Mouse (Mus musculus): ENCODE measurements around the gene Bnc2. TPM values are rescaled to one million over a fixed set of nuclear protein-coding genes. Genes with fewer than 3 reads are reported as not detected.

Gene Bnc2
- polyA plus RNA-seq, 1 experiment from 2014 or later: 4.4 TPM

DNA sequence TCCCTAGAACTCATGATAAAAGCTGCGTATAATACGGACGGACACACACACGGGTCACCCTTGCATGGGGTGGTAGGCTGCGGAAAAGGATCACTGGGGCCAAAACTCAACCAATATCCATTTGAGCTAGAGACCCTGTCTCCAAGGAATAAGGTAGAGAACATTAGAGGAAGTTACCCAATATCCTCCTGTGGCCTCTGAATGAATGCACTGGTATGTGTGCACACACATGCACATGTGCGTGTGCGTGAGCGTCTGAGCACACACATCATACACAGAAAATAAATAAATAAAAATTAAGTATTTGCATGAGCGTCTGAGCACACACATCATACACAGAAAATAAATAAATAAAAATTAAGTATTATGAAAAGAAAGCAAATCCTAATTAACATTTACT, 241.8 kb downstream of the Bnc2 start:
- Histone ChIP-seq H3K4me2 (ENCODE audit: low read length) (no peak overlapping the region), H3K4me1 (replicated peaks; ENCODE audit: insufficient read depth, low read length) (no peaks in the 10 kb centered on the region), H3K27me3 (ENCODE audit: insufficient read depth, low read length) (no peaks in the 10 kb centered on the region), H3K9ac (ENCODE audit: low read depth, low read length) (no peak overlapping the region), H3K4me3 (replicated peaks; ENCODE audit: low read depth, low read length) (no peak overlapping the region), H3K27ac (no peak overlapping the region), H3K36me3 (ENCODE audit: insufficient read depth, low read length) (no peaks in the 10 kb centered on the region), H3K9me3 (replicated peaks; ENCODE audit: low read length) (no peaks in the 10 kb centered on the region)
- WGBS: 95% methylated on average over 9 of the region's 9 CpGs
- no peak for TF ChIP-seq CTCF (IDR thresholded peaks at IDR 0.05; ENCODE audit: low read depth)
- ATAC-seq (replicated peaks; ENCODE audit: low FRiP score, low read depth): no peak
- no peak for DNase-seq (ENCODE audit: low spot score)

DNA sequence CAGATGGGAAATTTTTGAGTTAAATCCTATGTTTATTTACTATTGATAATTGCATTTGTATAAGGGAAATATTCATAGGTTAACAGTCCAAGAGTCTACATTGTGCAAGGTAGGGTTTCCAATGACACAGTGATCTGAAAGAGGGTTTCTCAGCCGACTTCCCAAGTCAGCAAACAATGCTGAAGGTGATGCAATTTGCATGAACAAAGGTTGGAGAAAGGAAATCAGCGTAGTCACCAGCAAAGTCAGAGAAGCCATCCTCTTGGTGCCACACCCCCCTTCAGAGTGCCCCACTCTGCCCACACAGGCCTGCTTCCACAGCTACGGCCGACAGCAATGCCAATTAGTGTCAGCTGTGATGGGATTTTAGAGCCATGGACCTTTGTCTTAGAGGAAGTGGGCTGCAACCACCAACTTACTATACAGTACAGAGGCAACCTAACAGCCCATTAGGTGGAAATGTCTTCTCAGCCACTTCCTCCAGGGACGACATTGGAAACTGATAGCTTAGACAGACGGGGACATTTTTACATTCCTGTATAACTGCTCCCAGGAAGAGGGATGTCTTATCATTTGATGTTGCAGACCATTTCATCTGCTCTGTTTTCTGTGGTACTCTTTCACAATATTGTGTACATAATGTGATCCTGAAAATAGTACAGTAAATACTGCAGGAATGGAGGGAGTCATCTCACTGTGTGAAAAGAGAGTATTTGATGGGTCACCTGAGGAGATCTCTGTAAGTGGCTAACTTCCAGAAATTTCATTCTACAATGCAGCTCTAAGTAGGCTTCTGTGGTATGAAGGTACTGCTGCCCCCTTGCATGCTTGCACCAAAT, 243.2 kb downstream of the Bnc2 start:
- no peak for TF ChIP-seq CTCF (IDR thresholded peaks at IDR 0.05; ENCODE audit: low read depth)

DNA sequence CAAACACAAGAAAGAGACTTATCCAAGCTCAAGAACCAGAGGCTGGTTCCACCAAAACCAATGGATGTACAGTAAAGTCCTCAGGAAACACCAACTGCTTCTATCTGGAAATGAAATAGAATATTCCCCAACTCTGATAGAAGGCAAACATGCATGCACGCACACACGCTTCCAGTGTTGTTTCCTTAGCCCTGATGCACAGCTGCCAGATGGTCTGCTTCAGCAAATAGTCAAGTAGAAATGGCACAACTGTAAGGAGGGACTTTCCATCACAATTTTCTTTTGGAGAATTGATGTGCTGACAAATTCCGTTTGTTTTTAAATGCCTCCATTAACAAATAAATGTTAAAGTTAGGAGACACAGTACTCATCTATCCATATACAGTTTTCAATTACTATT, 247.1 kb downstream of the Bnc2 start:
- Histone ChIP-seq H3K9ac (ENCODE audit: low read depth, low read length) (no peak overlapping the region), H3K9me3 (replicated peaks; ENCODE audit: low read length) (no peaks in the 10 kb centered on the region), H3K4me2 (ENCODE audit: low read length) (no peak overlapping the region), H3K4me1 (replicated peaks; ENCODE audit: insufficient read depth, low read length) (no peaks in the 10 kb centered on the region), H3K4me3 (replicated peaks; ENCODE audit: low read depth, low read length) (no peak overlapping the region), H3K27me3 (ENCODE audit: insufficient read depth, low read length) (no peaks in the 10 kb centered on the region), H3K36me3 (ENCODE audit: insufficient read depth, low read length) (no peaks in the 10 kb centered on the region), H3K27ac (no peak overlapping the region)
- no peak for ATAC-seq (replicated peaks; ENCODE audit: low FRiP score, low read depth)
- no peak for TF ChIP-seq CTCF (IDR thresholded peaks at IDR 0.05; ENCODE audit: low read depth)
- no peak for DNase-seq (ENCODE audit: low spot score)
- WGBS: 63% methylated on average over 3 of the region's 3 CpGs

More for the DNA sequence above, 243.2 kb downstream of the Bnc2 start:
- no peak overlapping the region for H3K27ac ChIP-seq
- H3K9me3 ChIP-seq (replicated peaks; ENCODE audit: low read length): no peaks in the 10 kb centered on the region
- no peaks in the 10 kb centered on the region for H3K27me3 ChIP-seq (ENCODE audit: insufficient read depth, low read length)
- DNase-seq (ENCODE audit: low spot score) (no peak), ATAC-seq (replicated peaks; ENCODE audit: low FRiP score, low read depth) (no peak)
- H3K4me2 ChIP-seq (ENCODE audit: low read length): no peak overlapping the region
- no peaks in the 10 kb centered on the region for H3K4me1 ChIP-seq (replicated peaks; ENCODE audit: insufficient read depth, low read length)
- no peaks in the 10 kb centered on the region for H3K36me3 ChIP-seq (ENCODE audit: insufficient read depth, low read length)
- 56% methylated on average over 6 of the region's 6 CpGs for WGBS
- H3K4me3 ChIP-seq (replicated peaks; ENCODE audit: low read depth, low read length): no peak overlapping the region
- no peak overlapping the region for H3K9ac ChIP-seq (ENCODE audit: low read depth, low read length)

DNA sequence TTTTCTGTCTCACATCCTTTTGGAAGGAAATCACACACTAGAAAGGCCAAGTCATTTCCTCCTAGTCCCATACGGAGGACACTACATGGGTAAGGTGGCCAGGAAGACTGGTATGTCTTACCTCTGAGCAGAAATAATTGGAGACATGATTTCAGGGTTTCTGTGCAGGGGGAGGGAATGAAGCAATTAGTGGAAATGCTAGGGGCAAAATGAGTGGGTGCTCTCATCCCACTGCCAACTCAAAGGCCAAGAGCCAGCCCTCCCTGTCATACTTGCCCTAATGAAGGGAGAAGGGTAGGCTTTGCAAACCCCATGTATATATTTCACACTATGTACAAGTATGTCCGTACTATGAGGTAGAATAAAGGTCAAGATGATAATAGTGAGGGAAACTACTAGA, 263.6 kb downstream of the Bnc2 start:
- Histone ChIP-seq H3K4me1 (replicated peaks; ENCODE audit: insufficient read depth, low read length) (peaks cover 8% of the 10 kb centered on the region; the same call in 1 of the 2 replicates), H3K4me3 (replicated peaks; ENCODE audit: low read depth, low read length) (no peak overlapping the region), H3K9me3 (replicated peaks; ENCODE audit: low read length) (no peaks in the 10 kb centered on the region), H3K27me3 (ENCODE audit: insufficient read depth, low read length) (no peaks in the 10 kb centered on the region), H3K9ac (ENCODE audit: low read depth, low read length) (no peak overlapping the region), H3K27ac (no peak overlapping the region), H3K4me2 (ENCODE audit: low read length) (no peak overlapping the region), H3K36me3 (ENCODE audit: insufficient read depth, low read length) (no peaks in the 10 kb centered on the region)
- WGBS: 87% methylated on average over 2 of the region's 2 CpGs
- DNase-seq (ENCODE audit: low spot score): no peak
- ATAC-seq (replicated peaks; ENCODE audit: low FRiP score, low read depth): no peak
- TF ChIP-seq CTCF (IDR thresholded peaks at IDR 0.05; ENCODE audit: low read depth): no peak

DNA sequence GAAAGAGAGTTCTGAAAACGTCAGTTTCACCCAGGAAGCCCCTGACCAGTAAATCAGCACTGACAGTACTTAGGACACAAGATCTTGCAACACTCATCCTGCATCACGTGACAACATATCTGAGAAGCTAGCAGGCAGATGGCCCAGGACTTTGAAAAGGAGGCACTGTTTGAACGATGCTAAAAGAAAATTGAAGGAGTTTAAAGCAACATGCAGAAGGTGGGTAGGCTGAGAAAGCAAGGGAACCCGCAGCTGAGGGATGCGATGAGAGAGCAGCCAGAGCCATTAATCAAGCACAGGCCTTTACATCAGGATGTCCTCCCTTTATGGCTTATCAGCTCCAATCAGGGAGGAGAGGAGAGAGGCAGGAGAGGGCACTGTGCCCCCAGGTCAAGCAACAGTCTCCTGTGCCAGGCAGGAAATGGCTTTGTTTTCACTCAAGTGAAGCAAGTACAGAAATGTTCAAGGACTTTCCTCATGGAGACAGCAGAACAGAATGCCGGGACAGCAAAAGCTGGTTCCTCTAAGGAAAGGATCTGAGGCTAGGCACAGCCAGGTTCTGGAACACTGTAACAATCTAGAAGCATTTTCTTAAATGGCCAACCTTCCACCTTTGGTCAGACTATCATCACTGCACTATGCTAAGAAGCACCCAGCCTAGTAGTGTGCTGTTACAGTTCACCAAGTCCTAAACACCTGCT, 267.6 kb downstream of the Bnc2 start:
- H3K9ac ChIP-seq (ENCODE audit: low read depth, low read length): peak overlapping the region; percentile 38; the same call in 1 of the 2 replicates
- no peaks in the 10 kb centered on the region for H3K9me3 ChIP-seq (replicated peaks; ENCODE audit: low read length)
- 11% methylated on average over 6 of the region's 6 CpGs for WGBS
- ATAC-seq (replicated peaks; ENCODE audit: low FRiP score, low read depth): peak; percentile 73
- H3K27ac ChIP-seq: peak overlapping the region; percentile 63; the same call in 1 of the 2 replicates
- no peak overlapping the region for H3K4me2 ChIP-seq (ENCODE audit: low read length)
- no peak for TF ChIP-seq CTCF (IDR thresholded peaks at IDR 0.05; ENCODE audit: low read depth)
- peaks cover 8% of the 10 kb centered on the region; the same call in 1 of the 2 replicates for H3K4me1 ChIP-seq (replicated peaks; ENCODE audit: insufficient read depth, low read length)
- DNase-seq (ENCODE audit: low spot score): peak; percentile 70
- no peak overlapping the region for H3K4me3 ChIP-seq (replicated peaks; ENCODE audit: low read depth, low read length)
- H3K27me3 ChIP-seq (ENCODE audit: insufficient read depth, low read length): no peaks in the 10 kb centered on the region
- H3K36me3 ChIP-seq (ENCODE audit: insufficient read depth, low read length): no peaks in the 10 kb centered on the region

DNA sequence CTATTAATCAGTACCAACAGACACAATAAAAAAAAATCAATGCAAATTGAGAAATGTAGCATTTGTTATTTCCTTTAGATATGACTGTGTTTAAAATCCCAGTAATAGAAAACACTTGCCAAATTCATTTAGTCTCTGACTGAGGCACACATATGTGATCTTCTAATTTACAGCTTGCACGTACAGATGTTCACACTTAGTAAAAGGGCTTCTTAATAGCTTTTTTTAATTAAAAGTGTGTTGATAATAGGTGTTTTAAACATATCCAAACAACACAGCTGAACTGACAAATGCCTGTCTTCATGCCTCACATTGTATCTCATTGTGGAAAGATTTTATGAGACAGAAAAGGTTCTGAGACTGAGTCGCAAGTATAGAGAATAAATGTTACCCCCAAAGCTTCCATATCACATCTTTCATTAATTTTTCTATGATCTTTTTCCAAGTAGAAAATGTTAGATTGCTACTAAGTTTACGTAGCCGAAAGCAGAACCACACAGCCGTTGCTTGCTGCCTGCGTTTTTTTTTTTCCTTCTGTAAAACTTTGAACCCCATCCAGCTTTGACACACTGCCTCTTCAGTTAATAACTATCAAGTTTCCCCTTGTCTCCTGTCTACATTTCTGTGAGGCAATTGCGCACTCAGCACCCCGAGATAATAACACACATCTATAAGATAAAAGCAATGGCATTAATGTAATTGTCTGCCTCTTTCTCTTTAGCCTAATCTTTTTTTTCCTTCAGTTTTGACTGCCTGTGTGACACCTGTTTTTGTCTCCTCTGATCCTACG, 271.5 kb downstream of the Bnc2 start:
- DNase-seq (ENCODE audit: low spot score) (no peak), ATAC-seq (replicated peaks; ENCODE audit: low FRiP score, low read depth) (no peak)
- Histone ChIP-seq H3K4me1 (replicated peaks; ENCODE audit: insufficient read depth, low read length) (peaks cover 8% of the 10 kb centered on the region; the same call in 1 of the 2 replicates), H3K9ac (ENCODE audit: low read depth, low read length) (no peak overlapping the region), H3K36me3 (ENCODE audit: insufficient read depth, low read length) (no peaks in the 10 kb centered on the region), H3K4me3 (replicated peaks; ENCODE audit: low read depth, low read length) (no peak overlapping the region), H3K27me3 (ENCODE audit: insufficient read depth, low read length) (no peaks in the 10 kb centered on the region), H3K9me3 (replicated peaks; ENCODE audit: low read length) (no peaks in the 10 kb centered on the region), H3K27ac (no peak overlapping the region), H3K4me2 (ENCODE audit: low read length) (peak overlapping the region; percentile 13)
- WGBS: 26% methylated on average over 9 of the region's 9 CpGs
- no peak for TF ChIP-seq CTCF (IDR thresholded peaks at IDR 0.05; ENCODE audit: low read depth)

Measured in kidney, postnatal 0 days (tissue).